Mouse (Mus musculus) left cerebral cortex, postnatal 10 days (tissue): ENCODE measurements around the gene Flt3. TPM values are rescaled to one million over a fixed set of nuclear protein-coding genes. Genes with fewer than 3 reads are reported as not detected.

ENCODE experiments used
- DNase-seq, 2 experiments: peaks; one replicate each; pipeline ENCODE4 v3.0.0; 2021 to 2022; ENCODE audit warnings: low spot score in 2 of 2, mixed read lengths in 1 of 2; ENCODE audit errors: extremely low spot score in 1 of 2
- intact Hi-C: fragments of 180-260 bp; cut with DNase I; formaldehyde crosslinking; loops from one replicate; pipeline ENCODE4 v1.15.1; 2025
- microRNA-seq: library from miRNA; unstranded; fragments of <30 nt; microRNA quantifications from one replicate; pipeline ENCODE4 v1.2.0, GENCODE M21; 2022
- total RNA-seq, 2 experiments: library from RNA; stranded (reverse); gene quantifications; 2 replicates each; pipeline ENCODE4 v1.2.3; 2021

The Flt3 gene
- total RNA-seq, 2 experiments from 2014 or later = 2.2 to 2.6 TPM

DNA sequence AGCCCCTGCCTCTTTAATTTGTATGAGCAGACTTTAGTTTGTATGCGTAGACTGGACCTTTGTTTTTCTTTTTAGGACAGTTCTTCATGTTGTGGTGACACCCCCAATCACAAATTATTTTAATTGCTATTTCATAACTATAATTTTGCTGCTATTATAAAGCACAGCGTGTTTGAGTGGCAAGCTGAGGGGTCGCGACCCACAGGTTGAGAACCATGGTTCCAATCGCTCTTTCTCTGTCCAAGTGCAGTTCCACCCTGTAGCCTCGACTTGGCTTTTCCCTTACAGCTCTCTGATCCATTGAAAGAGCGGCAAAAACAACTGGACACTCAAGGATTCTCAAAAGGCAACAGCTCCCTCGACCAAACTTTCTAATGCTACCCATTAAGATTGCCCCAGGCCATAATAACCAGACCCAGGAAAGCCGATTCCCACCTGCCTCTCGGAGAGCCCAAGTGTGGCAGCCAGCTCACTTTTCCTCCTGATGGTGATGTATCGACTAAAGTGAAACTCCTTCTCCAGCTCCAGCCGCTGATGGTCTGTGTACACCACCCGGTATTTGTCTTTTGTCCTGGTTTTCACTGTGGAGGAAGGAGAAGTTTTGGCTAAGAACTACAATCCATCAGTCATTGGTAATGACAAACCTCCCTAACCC lies 97.4 kb downstream of the Flt3 start:
- intact Hi-C loops = loop anchor here (2.0 to 5.0 kb wide), 2 partner anchors 114 to 366 kb away; partner anchors contain the start of gene Gsx1
- no peak for DNase-seq

GRCm38 (mm10) chr5:147302141-147302540 lies 98.1 kb downstream of the Flt3 start:
- intact Hi-C loops = loop anchor here (2.0 to 5.0 kb wide), 2 partner anchors 113 to 365 kb away; partner anchors contain the start of gene Gsx1
- no peak for DNase-seq

GRCm38 (mm10) chr5:147301781-147302070 lies 98.6 kb downstream of the Flt3 start:
- no peak for DNase-seq
- intact Hi-C loops = loop anchor here (2.0 to 5.0 kb wide), 2 partner anchors 113 to 364 kb away; partner anchors contain the start of gene Gsx1

DNA sequence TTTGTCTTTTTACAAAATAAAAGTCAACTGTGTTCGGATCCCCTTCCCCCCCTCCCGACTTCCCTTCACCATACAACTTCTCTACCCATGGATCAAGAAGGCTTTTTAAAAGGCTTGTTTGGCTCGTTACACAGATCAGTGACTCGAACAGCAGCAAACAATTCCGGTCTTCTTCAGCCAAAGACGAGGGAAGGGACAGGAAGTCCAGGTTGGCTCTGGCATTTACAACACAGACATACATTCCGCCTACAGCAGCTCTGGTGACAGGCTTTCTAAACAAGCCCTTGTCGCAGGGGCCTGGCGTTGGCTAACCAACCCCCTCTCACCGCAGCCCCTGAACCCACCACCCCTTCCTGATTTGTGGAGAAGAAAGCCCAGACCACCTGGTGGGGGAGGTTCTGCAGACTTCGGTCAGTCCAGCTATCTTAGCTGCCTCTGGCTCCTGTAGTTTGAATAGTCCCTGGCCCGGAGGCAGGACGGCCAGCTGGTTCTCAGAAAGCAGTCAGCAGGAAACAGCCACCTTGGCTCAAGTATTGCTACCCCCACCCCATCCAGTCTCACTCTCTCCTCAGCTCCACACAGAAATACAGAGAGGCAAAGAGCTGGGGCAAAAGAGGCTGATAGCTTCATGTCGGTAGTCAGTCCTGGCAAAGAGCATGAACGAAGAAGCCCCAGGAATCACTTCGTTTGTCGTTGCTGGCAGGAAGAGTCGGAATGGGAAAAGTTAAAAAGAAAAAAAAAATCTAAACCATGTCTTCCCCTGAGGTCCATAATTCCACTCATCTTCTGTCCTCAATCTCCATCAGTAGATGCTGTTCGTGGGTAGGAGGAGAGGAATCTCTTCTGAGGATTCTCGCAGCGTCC lies 99.1 kb downstream of the Flt3 start:
- intact Hi-C loops = loop anchor here (5.0 kb wide), 1 partner anchor 364 kb away; no protein-coding TSS in a partner anchor
- no peak for DNase-seq

DNA sequence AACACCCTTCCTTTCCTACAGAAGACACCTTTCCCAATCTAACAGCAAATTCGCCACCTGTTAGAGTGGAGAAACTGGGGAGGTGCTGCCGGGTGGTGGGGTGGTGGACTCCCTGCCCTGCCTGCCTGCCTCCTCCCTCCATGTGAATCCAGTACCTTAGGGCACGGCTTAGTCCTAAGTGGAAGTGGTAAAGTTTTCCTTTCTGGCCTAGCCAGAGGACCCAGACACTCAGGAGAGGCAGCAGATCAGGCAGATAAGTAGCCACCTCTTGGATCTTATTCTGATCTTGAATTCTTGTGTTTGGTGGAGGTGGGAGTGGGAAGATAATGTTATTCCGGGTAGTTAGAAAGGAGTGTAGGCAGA lies 100.3 kb downstream of the Flt3 start:
- DNase-seq = no peak
- intact Hi-C loops = loop anchor here (5.0 kb wide), 1 partner anchor 363 kb away; no protein-coding TSS in a partner anchor

- intact Hi-C loops = no loop called here
- DNase-seq = no peak
These were observed 100.9 kb downstream of the Flt3 start for GRCm38 (mm10) chr5:147299255-147300000.

GRCm38 (mm10) chr5:147297249-147297648 lies 103.0 kb downstream of the Flt3 start:
- intact Hi-C loops = no loop called here
- no peak for DNase-seq

GRCm38 (mm10) chr5:147294121-147294520 lies 106.2 kb downstream of the Flt3 start:
- intact Hi-C loops = loop anchor here (5.0 kb wide), 1 partner anchor 307 kb away; no protein-coding TSS in a partner anchor
- no peak for DNase-seq

DNA sequence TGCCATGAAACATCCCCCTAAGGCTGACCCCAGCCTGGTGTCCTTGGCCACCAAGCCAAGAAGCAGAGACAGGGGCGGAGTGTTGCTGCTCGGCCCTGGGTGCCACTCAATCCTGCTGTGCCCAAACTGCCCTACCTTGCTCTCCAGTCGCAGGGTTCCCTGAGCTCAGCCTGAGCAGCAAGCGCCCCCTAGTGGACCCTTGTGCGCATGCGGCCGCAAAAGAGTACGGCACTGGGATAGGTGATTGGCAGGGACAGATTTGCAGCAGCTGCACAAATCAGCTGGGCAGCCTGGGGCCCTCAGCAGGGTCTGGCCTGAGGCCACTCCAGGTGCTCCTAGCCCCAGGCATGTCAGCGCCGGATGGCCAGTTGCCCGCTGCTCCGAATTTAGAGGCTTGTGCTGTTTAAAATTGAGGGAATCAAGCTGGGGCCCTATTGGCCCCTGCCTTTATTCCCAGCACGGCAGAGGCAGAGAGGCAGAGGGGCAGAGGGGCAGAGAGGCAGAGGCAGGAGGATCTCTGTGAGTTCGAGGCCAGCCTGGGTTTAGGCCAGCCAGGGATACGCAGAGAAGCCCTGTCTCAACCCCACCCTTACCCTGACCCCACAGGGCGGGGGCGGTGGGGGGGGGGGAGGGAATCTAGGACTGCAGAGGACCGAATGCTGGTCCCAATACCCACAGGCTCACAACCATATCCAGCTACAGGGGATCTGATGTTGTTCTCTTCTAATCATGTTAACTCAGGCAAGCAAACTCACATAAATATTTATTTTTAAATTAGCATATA lies 107.0 kb downstream of the Flt3 start:
- peak; percentile 13 to 66 for DNase-seq
- intact Hi-C loops = loop anchor here (5.0 kb wide), 1 partner anchor 306 kb away; no protein-coding TSS in a partner anchor

GRCm38 (mm10) chr5:147292506-147293120 lies 107.7 kb downstream of the Flt3 start:
- intact Hi-C loops = loop anchor here (5.0 kb wide), 1 partner anchor 305 kb away; no protein-coding TSS in a partner anchor
- DNase-seq = no peak

DNA sequence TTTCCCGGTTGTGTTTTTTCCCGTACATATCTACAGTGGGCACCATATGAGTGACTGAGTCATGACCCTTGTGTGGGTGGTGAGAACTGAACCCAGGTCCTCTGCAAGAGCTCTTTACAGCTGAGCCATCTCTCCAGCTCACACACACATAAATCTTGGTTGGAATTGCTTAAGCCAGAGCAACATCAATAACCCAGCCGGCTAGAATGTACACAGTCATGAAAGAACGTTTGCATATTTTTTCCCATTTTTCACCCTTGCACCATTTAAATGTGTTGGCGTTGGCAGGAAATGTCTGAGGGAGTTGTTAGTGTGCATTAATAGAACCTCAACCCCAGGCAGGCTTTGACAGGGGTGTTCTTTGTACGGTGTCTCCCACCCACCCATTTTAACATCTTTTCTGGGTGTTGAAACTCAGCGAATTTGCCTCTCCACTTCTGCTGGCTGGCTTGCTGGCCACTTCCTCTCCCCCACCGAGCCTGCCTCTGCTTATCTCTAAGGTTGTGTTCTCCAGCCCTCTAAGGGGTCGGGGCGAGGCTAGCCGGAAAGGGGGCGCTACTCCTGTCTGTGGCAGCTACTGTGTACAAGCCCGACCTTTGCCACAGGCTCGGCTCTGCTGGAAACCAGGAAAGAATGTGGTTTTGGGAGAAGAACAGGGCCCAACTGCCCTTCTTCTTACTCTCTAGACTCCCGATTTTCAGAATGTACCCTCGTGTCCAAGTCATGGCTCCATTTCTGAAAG lies 108.4 kb downstream of the Flt3 start:
- no peak for DNase-seq
- intact Hi-C loops = loop anchor here (5.0 kb wide), 1 partner anchor 305 kb away; no protein-coding TSS in a partner anchor

- DNase-seq = no peak
- intact Hi-C loops = no loop called here
These were observed 115.9 kb downstream of the Flt3 start for GRCm38 (mm10) chr5:147284365-147284764.

Small RNA genes lying within 50 kb of the gene (microRNA-seq; reads per million reads assigned to microRNA genes)
- gene Mir7k = not detected

Other genes with a start within 250 kb of the Flt3 start
- gene Gsx1, start 211.8 kb downstream of the Flt3 start, total RNA-seq = under 1 TPM; 0.59 to 0.88 TPM
- not detected for gene Pdx1, start 130.5 kb downstream of the Flt3 start, total RNA-seq
- not detected for gene Cdx2, start 93.2 kb downstream of the Flt3 start, total RNA-seq
- gene Urad, start 78.0 kb downstream of the Flt3 start, total RNA-seq = not detected
- gene Pan3, start 29.7 kb upstream of the Flt3 start, total RNA-seq = 10 to 100 TPM; 85.0 to 96.8 TPM